Mouse (Mus musculus) spleen, adult 2 months (tissue): Measurements from ENCODE around the gene Dhfr. TPM values are rescaled to one million over a fixed set of nuclear protein-coding genes. Genes with fewer than 3 reads are reported as not detected.

Experiments
- DNase-seq, 2 experiments: peaks; one replicate each; pipeline versions ENCODE4 v3.0.0 to v3.0.0-alpha.2; 2012 to 2021; ENCODE audit warnings: low spot score in 2 of 2, low read depth in 1 of 2
- H3K27ac ChIP-seq: fragments of 200-500 bp; 2 replicates; pipeline ENCODE4 v1.5.1; 2012; ENCODE audit warnings: low read length, inconsistent platforms; ENCODE audit not compliant: insufficient read depth
- H3K27me3 ChIP-seq: fragments of 200-500 bp; 2 replicates; pipeline ENCODE4 v1.6.1; 2012; ENCODE audit warnings: mild to moderate bottlenecking, moderate library complexity, low read length, inconsistent platforms; ENCODE audit not compliant: control insufficient read depth, insufficient read depth
- H3K36me3 ChIP-seq: fragments of 200-500 bp; 2 replicates; pipeline ENCODE4 v1.6.1; 2012; ENCODE audit warnings: mild to moderate bottlenecking, low read length, inconsistent platforms; ENCODE audit not compliant: control insufficient read depth, insufficient read depth
- H3K4me1 ChIP-seq: fragments of 200-500 bp; 2 replicates; pipeline ENCODE4 v1.6.1; 2011; ENCODE audit warnings: inconsistent platforms; ENCODE audit not compliant: control insufficient read depth, insufficient read depth, insufficient read length
- H3K4me3 ChIP-seq: fragments of 200-500 bp; 2 replicates; pipeline ENCODE4 v1.5.1; 2011; ENCODE audit warnings: mild to moderate bottlenecking, inconsistent platforms; ENCODE audit not compliant: insufficient read depth, insufficient read length; ENCODE audit errors: extremely low read depth
- CTCF ChIP-seq: fragments of 200-500 bp; IDR thresholded peaks from 2 replicates; pipeline ENCODE4 v1.5.1; 2011; ENCODE audit warnings: mild to moderate bottlenecking, inconsistent platforms; ENCODE audit not compliant: insufficient read depth, insufficient read length, insufficient replicate concordance; ENCODE audit errors: extremely low read depth
- POLR2A ChIP-seq: fragments of 200-500 bp; IDR thresholded peaks from 2 replicates; pipeline ENCODE4 v1.6.1; 2011; ENCODE audit warnings: low read depth, low read length, inconsistent platforms
- WGBS: fragments of 180-500 bp; shearing (Covaris S2); methylation state at CpG from one replicate; pipeline ENCODE4 v1.1.7; 2018; 5-methylcytosine and 5-hydroxymethylcytosine counted together
- polyA plus RNA-seq: library from polyadenylated mRNA; depleted of rRNA; stranded (reverse); fragments of >200 nt; gene quantifications from 2 replicates; pipeline ENCODE4 v1.2.3, GENCODE M21; 2012

Dhfr gene
- polyA plus RNA-seq, 1 experiment = 0.64 TPM

- TF ChIP-seq POLR2A (no peak), CTCF (no peak)
- no peak for DNase-seq
- 91% methylated on average over 3 of the region's 3 CpGs for WGBS
Measured at GRCm38 (mm10) chr13:92387367-92387766, 32.8 kb downstream of the Dhfr start.

GRCm38 (mm10) chr13:92393047-92393661, 38.6 kb downstream of the Dhfr start:
- Histone ChIP-seq H3K4me1 (no peaks in the 10 kb centered on the region), H3K4me3 (no peak overlapping the region), H3K27me3 (no peaks in the 10 kb centered on the region), H3K27ac (no peak overlapping the region), H3K36me3 (no peaks in the 10 kb centered on the region)
- no peak for DNase-seq
- 90% methylated on average over 12 of the region's 12 CpGs for WGBS
- TF ChIP-seq CTCF = no peak
- TF ChIP-seq POLR2A = no peak

More at GRCm38 (mm10) chr13:92387367-92387766, 32.8 kb downstream of the Dhfr start:
- Histone ChIP-seq H3K27me3 (no peaks in the 10 kb centered on the region), H3K27ac (no peak overlapping the region), H3K4me3 (no peak overlapping the region), H3K36me3 (no peaks in the 10 kb centered on the region), H3K4me1 (no peaks in the 10 kb centered on the region)

GRCm38 (mm10) chr13:92398491-92399384, 44.2 kb downstream of the Dhfr start:
- H3K4me1 ChIP-seq = no peaks in the 10 kb centered on the region
- DNase-seq = no peak
- WGBS = 86% methylated on average over 11 of the region's 11 CpGs
- no peak overlapping the region for H3K27ac ChIP-seq
- TF ChIP-seq CTCF = no peak
- no peak for TF ChIP-seq POLR2A
- no peak overlapping the region for H3K4me3 ChIP-seq
- no peaks in the 10 kb centered on the region for H3K27me3 ChIP-seq
- H3K36me3 ChIP-seq = no peaks in the 10 kb centered on the region

- Histone ChIP-seq H3K4me1 (no peaks in the 10 kb centered on the region), H3K27me3 (no peaks in the 10 kb centered on the region), H3K36me3 (no peaks in the 10 kb centered on the region), H3K4me3 (no peak overlapping the region), H3K27ac (no peak overlapping the region)
- TF ChIP-seq POLR2A = no peak
- TF ChIP-seq CTCF = no peak
- 54% methylated on average over 2 of the region's 2 CpGs for WGBS
- no peak for DNase-seq
Measured at GRCm38 (mm10) chr13:92402063-92402462, 47.5 kb downstream of the Dhfr start.

GRCm38 (mm10) chr13:92403496-92403895, 49.0 kb downstream of the Dhfr start:
- no peak for TF ChIP-seq POLR2A
- no peak for TF ChIP-seq CTCF
- H3K27me3 ChIP-seq = no peaks in the 10 kb centered on the region
- WGBS = 85% methylated on average over 3 of the region's 3 CpGs

GRCm38 (mm10) chr13:92410486-92410885, 56.0 kb downstream of the Dhfr start:
- H3K36me3 ChIP-seq = no peaks in the 10 kb centered on the region
- no peak overlapping the region for H3K4me3 ChIP-seq
- TF ChIP-seq CTCF (no peak), POLR2A (no peak)
- 88% methylated on average over 2 of the region's 2 CpGs for WGBS
- no peak for DNase-seq
- H3K27me3 ChIP-seq = no peaks in the 10 kb centered on the region
- no peaks in the 10 kb centered on the region for H3K4me1 ChIP-seq
- H3K27ac ChIP-seq = no peak overlapping the region

More at GRCm38 (mm10) chr13:92403496-92403895, 49.0 kb downstream of the Dhfr start:
- no peak for DNase-seq
- H3K27ac ChIP-seq = no peak overlapping the region
- no peaks in the 10 kb centered on the region for H3K36me3 ChIP-seq
- H3K4me3 ChIP-seq = no peak overlapping the region
- no peaks in the 10 kb centered on the region for H3K4me1 ChIP-seq

GRCm38 (mm10) chr13:92419630-92420029, 65.1 kb downstream of the Dhfr start:
- DNase-seq = no peak
- no peak overlapping the region for H3K4me3 ChIP-seq
- no peaks in the 10 kb centered on the region for H3K4me1 ChIP-seq
- WGBS = 86% methylated on average over 11 of the region's 11 CpGs
- H3K27ac ChIP-seq = no peak overlapping the region
- H3K36me3 ChIP-seq = no peaks in the 10 kb centered on the region
- no peaks in the 10 kb centered on the region for H3K27me3 ChIP-seq
- TF ChIP-seq CTCF (no peak), POLR2A (no peak)
